In genomic region chrX:101429142-101429949, GRCm38 (mm10) we compare ENCODE assay signal across 8 mouse cellular contexts. TPM values are rescaled to one million over a fixed set of nuclear protein-coding genes. Genes with fewer than 3 reads are reported as not detected.
DNase-seq lines count a peak whose midpoint lies in the region; ATAC-seq and TF ChIP-seq lines count a peak whose summit lies in the region.

Gene Nono, plus strand, starts transcription at chrX:101429318.

- H3K9me3 ChIP-seq in embryonic facial prominence, embryonic 15.5 days (replicated peaks), result no peaks in the 10 kb centered on the region
- H3K9me3 ChIP-seq in limb, embryonic 14.5 days (ENCODE audit: control insufficient read depth, low read length), result no peaks in the 10 kb centered on the region
- H3K9me3 ChIP-seq in midbrain, postnatal 0 days (ENCODE audit: low read length), result no peaks in the 10 kb centered on the region

- 15% methylated on average over 49 of the region's 51 CpGs for WGBS in bone marrow, adult 2 months
- 22% methylated on average over 50 of the region's 51 CpGs for WGBS in embryonic facial prominence, embryonic 15.5 days
- 23% methylated on average over 47 of the region's 51 CpGs for WGBS in limb, embryonic 14.5 days
- 30% methylated on average over 49 of the region's 51 CpGs for WGBS in midbrain, postnatal 0 days

- peak; percentile 99 for DNase-seq in 416B (ENCODE audit: low read depth)
- DNase-seq in heart, adult 8-10 months (ENCODE audit: low spot score), result peak; percentile 89
- DNase-seq in kidney, adult 9 months, result peak; percentile 93
- DNase-seq in limb, embryonic 14.5 days (ENCODE audit: low spot score), result peak; percentile 94
- DNase-seq in midbrain, postnatal 0 days (ENCODE audit: low spot score), result peak; percentile 98
- DNase-seq in spleen, postnatal 14 days (ENCODE audit: low spot score in 2 of 2), result peak; percentile 51 to 64

- 0 out of 2 replicates have a peak, but pooled peaks cover 6% of the 10 kb centered on the region for H3K36me3 ChIP-seq in embryonic facial prominence, embryonic 15.5 days
- H3K36me3 ChIP-seq in limb, embryonic 14.5 days (ENCODE audit: control insufficient read depth, insufficient read depth, low read length), result peaks cover 19% of the 10 kb centered on the region
- H3K36me3 ChIP-seq in midbrain, postnatal 0 days (ENCODE audit: insufficient read depth, low read length), result no peaks in the 10 kb centered on the region

- ATAC-seq in embryonic facial prominence, embryonic 15.5 days (ENCODE audit: insufficient number of reproducible peaks, low FRiP score, low TSS enrichment, low read depth), result peak; percentile 98
- ATAC-seq in limb, embryonic 14.5 days (ENCODE audit: low FRiP score, low read depth), result peak; percentile 95
- peak; percentile 96 for ATAC-seq in midbrain, postnatal 0 days (ENCODE audit: low FRiP score)

- peak within 1 kb of the TSS; percentile 51 for H3K9ac ChIP-seq in embryonic facial prominence, embryonic 15.5 days
- H3K9ac ChIP-seq in limb, embryonic 14.5 days (ENCODE audit: low read depth, low read length, severe bottlenecking), result peak within 1 kb of the TSS; percentile 87
- H3K9ac ChIP-seq in midbrain, postnatal 0 days (replicated peaks; ENCODE audit: low read length, poor library complexity, severe bottlenecking), result peak within 1 kb of the TSS; percentile 77

- no peaks in the 10 kb centered on the region for H3K4me1 ChIP-seq in bone marrow, adult 2 months (ENCODE audit: control insufficient read depth, insufficient read depth, low read length)
- no peaks in the 10 kb centered on the region for H3K4me1 ChIP-seq in embryonic facial prominence, embryonic 15.5 days
- no peaks in the 10 kb centered on the region for H3K4me1 ChIP-seq in limb, embryonic 14.5 days (ENCODE audit: control insufficient read depth, insufficient read depth, low read length)
- H3K4me1 ChIP-seq in midbrain, postnatal 0 days (ENCODE audit: insufficient read depth, low read length), result no peaks in the 10 kb centered on the region

- H3K27ac ChIP-seq in bone marrow, adult 2 months (ENCODE audit: control insufficient read depth, insufficient read depth, low read depth, low read length, poor library complexity), result peak within 1 kb of the TSS; percentile 92
- peak within 1 kb of the TSS; percentile 91 for H3K27ac ChIP-seq in embryonic facial prominence, embryonic 15.5 days (replicated peaks)
- H3K27ac ChIP-seq in limb, embryonic 14.5 days (replicated peaks; ENCODE audit: low read depth, low read length), result peak within 1 kb of the TSS; percentile 96
- peak within 1 kb of the TSS; percentile 83 for H3K27ac ChIP-seq in midbrain, postnatal 0 days (ENCODE audit: low read depth, low read length)

- peak within 1 kb of the TSS; percentile 88 for H3K4me3 ChIP-seq in bone marrow, adult 2 months (replicated peaks; ENCODE audit: control insufficient read depth, low read depth, low read length)
- H3K4me3 ChIP-seq in embryonic facial prominence, embryonic 15.5 days (replicated peaks), result peak within 1 kb of the TSS; percentile 59
- peak within 1 kb of the TSS; percentile 59 for H3K4me3 ChIP-seq in limb, embryonic 14.5 days (replicated peaks; ENCODE audit: low read length)
- peak within 1 kb of the TSS; percentile 62 for H3K4me3 ChIP-seq in midbrain, postnatal 0 days (ENCODE audit: low read depth, low read length)

- H3K4me2 ChIP-seq in embryonic facial prominence, embryonic 15.5 days (replicated peaks), result peak within 1 kb of the TSS; percentile 44
- H3K4me2 ChIP-seq in limb, embryonic 14.5 days (replicated peaks; ENCODE audit: low read depth, low read length, severe bottlenecking), result peak within 1 kb of the TSS; percentile 49
- peak within 1 kb of the TSS; percentile 48 for H3K4me2 ChIP-seq in midbrain, postnatal 0 days (ENCODE audit: low read depth, low read length, poor library complexity, severe bottlenecking)

- H3K27me3 ChIP-seq in embryonic facial prominence, embryonic 15.5 days, result no peaks in the 10 kb centered on the region
- H3K27me3 ChIP-seq in limb, embryonic 14.5 days (ENCODE audit: control insufficient read depth, insufficient read depth, low read length), result no peaks in the 10 kb centered on the region
- H3K27me3 ChIP-seq in midbrain, postnatal 0 days (ENCODE audit: insufficient read depth, low read length), result no peaks in the 10 kb centered on the region

- no peak for TF ChIP-seq CTCF in bone marrow, adult 2 months (IDR thresholded peaks at IDR 0.05; ENCODE audit: control insufficient read depth, insufficient read depth, low read length)
- TF ChIP-seq CTCF in midbrain, postnatal 0 days (IDR thresholded peaks at IDR 0.05), result peak; percentile 62

- 0 out of 2 replicates have a peak, but pooled peaks have one; percentile 25 for TF ChIP-seq POLR2A in bone marrow, adult 2 months (IDR thresholded peaks at IDR 0.05; ENCODE audit: borderline replicate concordance, control insufficient read depth, low read depth, low read length)
- peak; percentile 20; the same call in 1 of the 2 replicates for TF ChIP-seq POLR2A in limb, embryonic 14.5 days (IDR thresholded peaks at IDR 0.05; ENCODE audit: borderline replicate concordance, extremely low read depth, insufficient read depth, insufficient read length)

RNA-seq across cellular contexts. Expression of gene Nono, which starts in this region (rescaled TPM):
- polyA plus RNA-seq in bone marrow, adult 2 months (2011; ENCODE audit: insufficient read depth, insufficient read length, low replicate concordance, missing spikeins), result 112 and 164 TPM in 2 replicates
- 364 and 374 TPM in 2 replicates for polyA plus RNA-seq in embryonic facial prominence, embryonic 15.5 days (2015; fragmentation: Nextera tagmentation; extraction: Ambion mirVana)
- 10 to 100 TPM; 52.5 to 70.1 (median 58.9) TPM for total RNA-seq in heart, adult 8-10 months (2022)
- polyA plus RNA-seq in limb, embryonic 14.5 days (2012; rRNA removed), result 402 and 421 TPM in 2 replicates
- 362 and 397 TPM in 2 replicates for polyA plus RNA-seq in limb, embryonic 14.5 days (2014; fragmentation: Nextera tagmentation; extraction: Ambion mirVana)
- total RNA-seq in midbrain, postnatal 0 days (2014; rRNA removed), result 223 and 265 TPM in 2 replicates
- 175 and 176 TPM in 2 replicates for polyA plus RNA-seq in midbrain, postnatal 0 days (2015; fragmentation: Nextera tagmentation; extraction: Ambion mirVana)

Comparison
In these comparisons a context has a peak if more than half of its experiments do, and no peak if none do; other contexts are left out.
1. Peak in every context shown above with its lines: DNase-seq, ATAC-seq, H3K4me3 ChIP-seq and H3K27ac ChIP-seq.